Mouse (Mus musculus) neural tube, embryonic 15.5 days (tissue): ENCODE results near the gene Ubr4. TPM values are rescaled to one million over a fixed set of nuclear protein-coding genes. Genes with fewer than 3 reads are reported as not detected.

Experiments used
- ATAC-seq: fragments of 200-750 bp; cut with Nextera tagmentation; 2 replicates; pipeline ENCODE4 v1.8.0; 2017; ENCODE audit warnings: mild to moderate bottlenecking, moderate TSS enrichment, moderate library complexity; ENCODE audit not compliant: low FRiP score
- H3K27ac ChIP-seq: fragments of 300-500 bp; sonication (generic); replicated peaks from 2 replicates; pipeline ENCODE4 v1.5.1; 2015; ENCODE audit warnings: mild to moderate bottlenecking, inconsistent platforms
- H3K27me3 ChIP-seq: fragments of 300-500 bp; sonication (generic); replicated peaks from 2 replicates; pipeline ENCODE4 v1.6.1; 2015; ENCODE audit warnings: inconsistent platforms
- H3K36me3 ChIP-seq: fragments of 300-500 bp; sonication (generic); 2 replicates; pipeline ENCODE4 v1.6.1; 2015; ENCODE audit warnings: inconsistent platforms
- H3K4me1 ChIP-seq: fragments of 300-500 bp; sonication (generic); 2 replicates; pipeline ENCODE4 v1.6.1; 2015; ENCODE audit warnings: inconsistent platforms
- H3K4me2 ChIP-seq: fragments of 300-500 bp; sonication (generic); 2 replicates; pipeline ENCODE4 v1.6.1; 2015; ENCODE audit warnings: inconsistent platforms, mild to moderate bottlenecking, moderate library complexity
- H3K4me3 ChIP-seq: fragments of 300-500 bp; sonication (generic); replicated peaks from 2 replicates; pipeline ENCODE4 v1.5.1; 2015; ENCODE audit warnings: mild to moderate bottlenecking, inconsistent platforms
- H3K9ac ChIP-seq: fragments of 300-500 bp; sonication (generic); replicated peaks from 2 replicates; pipeline ENCODE4 v1.6.1; 2015; ENCODE audit warnings: mild to moderate bottlenecking, inconsistent platforms
- H3K9me3 ChIP-seq: fragments of 300-500 bp; sonication (generic); replicated peaks from 2 replicates; pipeline ENCODE4 v1.6.1; 2016; ENCODE audit warnings: inconsistent platforms
- WGBS: fragments of 180-500 bp; shearing (Covaris S2); methylation state at CpG from one replicate; pipeline ENCODE4 v1.1.7; 2015; ENCODE audit warnings: mixed read lengths; 5-methylcytosine and 5-hydroxymethylcytosine counted together
- polyA plus RNA-seq: library from polyadenylated mRNA; unstranded; fragments of >200 nt; fragmentation: Nextera tagmentation; extraction: Ambion mirVana; gene quantifications from 2 replicates; pipeline ENCODE4 v1.2.1, GENCODE M21; 2015

Gene Ubr4
- polyA plus RNA-seq, 1 experiment from 2014 or later: 82.5 TPM

- 75% methylated on average over 2 of the region's 2 CpGs for WGBS
- no peak for ATAC-seq
- Histone ChIP-seq H3K4me1 (no peaks in the 10 kb centered on the region), H3K27me3 (no peaks in the 10 kb centered on the region), H3K4me3 (no peak overlapping the region), H3K36me3 (peaks cover 94% of the 10 kb centered on the region), H3K27ac (no peak overlapping the region), H3K4me2 (no peak overlapping the region), H3K9ac (no peak overlapping the region), H3K9me3 (no peaks in the 10 kb centered on the region)
Measured at GRCm38 (mm10) chr4:139395431-139395830, 43.0 kb downstream of the Ubr4 start.

GRCm38 (mm10) chr4:139400487-139400886, 48.1 kb downstream of the Ubr4 start:
- Histone ChIP-seq H3K9ac (no peak overlapping the region), H3K4me1 (no peaks in the 10 kb centered on the region), H3K9me3 (no peaks in the 10 kb centered on the region), H3K36me3 (peaks cover 92% of the 10 kb centered on the region), H3K4me2 (no peak overlapping the region), H3K27ac (no peak overlapping the region), H3K27me3 (no peaks in the 10 kb centered on the region), H3K4me3 (no peak overlapping the region)
- no peak for ATAC-seq
- WGBS: 90% methylated on average over 5 of the region's 5 CpGs

- WGBS: 85% methylated on average over 14 of the region's 14 CpGs
- ATAC-seq: no peak
- no peak overlapping the region for H3K9ac ChIP-seq
- H3K36me3 ChIP-seq: peaks cover 95% of the 10 kb centered on the region
- no peak overlapping the region for H3K4me2 ChIP-seq
- no peaks in the 10 kb centered on the region for H3K4me1 ChIP-seq
- H3K4me3 ChIP-seq: no peak overlapping the region
- no peak overlapping the region for H3K27ac ChIP-seq
- no peaks in the 10 kb centered on the region for H3K9me3 ChIP-seq
- no peaks in the 10 kb centered on the region for H3K27me3 ChIP-seq
Measured at GRCm38 (mm10) chr4:139403214-139403613, 50.8 kb downstream of the Ubr4 start.

- WGBS: 96% methylated on average over 3 of the region's 3 CpGs
Measured at GRCm38 (mm10) chr4:139411351-139411750, 58.9 kb downstream of the Ubr4 start.

GRCm38 (mm10) chr4:139417868-139418267, 65.5 kb downstream of the Ubr4 start:
- 55% methylated on average over 1 of the region's 1 CpGs for WGBS

More at GRCm38 (mm10) chr4:139411351-139411750, 58.9 kb downstream of the Ubr4 start:
- H3K27me3 ChIP-seq: no peaks in the 10 kb centered on the region
- no peak overlapping the region for H3K4me3 ChIP-seq
- ATAC-seq: no peak
- H3K36me3 ChIP-seq: peaks cover 98% of the 10 kb centered on the region
- no peaks in the 10 kb centered on the region for H3K4me1 ChIP-seq
- no peak overlapping the region for H3K27ac ChIP-seq
- no peaks in the 10 kb centered on the region for H3K9me3 ChIP-seq
- H3K4me2 ChIP-seq: no peak overlapping the region
- H3K9ac ChIP-seq: no peak overlapping the region

GRCm38 (mm10) chr4:139421621-139422020, 69.2 kb downstream of the Ubr4 start:
- Histone ChIP-seq H3K27ac (no peak overlapping the region), H3K4me3 (no peak overlapping the region), H3K4me2 (no peak overlapping the region), H3K36me3 (peaks cover 99% of the 10 kb centered on the region), H3K9me3 (no peaks in the 10 kb centered on the region), H3K9ac (no peak overlapping the region), H3K27me3 (no peaks in the 10 kb centered on the region), H3K4me1 (no peaks in the 10 kb centered on the region)
- ATAC-seq: no peak
- WGBS: 95% methylated on average over 7 of the region's 7 CpGs

More at GRCm38 (mm10) chr4:139417868-139418267, 65.5 kb downstream of the Ubr4 start:
- no peaks in the 10 kb centered on the region for H3K27me3 ChIP-seq
- peaks cover 98% of the 10 kb centered on the region for H3K36me3 ChIP-seq
- no peak overlapping the region for H3K4me3 ChIP-seq
- no peak overlapping the region for H3K27ac ChIP-seq
- no peak for ATAC-seq
- no peaks in the 10 kb centered on the region for H3K9me3 ChIP-seq
- H3K4me2 ChIP-seq: no peak overlapping the region
- no peak overlapping the region for H3K9ac ChIP-seq
- no peaks in the 10 kb centered on the region for H3K4me1 ChIP-seq

- Histone ChIP-seq H3K36me3 (peaks cover 99% of the 10 kb centered on the region), H3K9me3 (no peaks in the 10 kb centered on the region), H3K4me2 (no peak overlapping the region), H3K4me3 (no peak overlapping the region), H3K27ac (no peak overlapping the region), H3K27me3 (no peaks in the 10 kb centered on the region), H3K4me1 (no peaks in the 10 kb centered on the region), H3K9ac (no peak overlapping the region)
- 91% methylated on average over 2 of the region's 2 CpGs for WGBS
- no peak for ATAC-seq
Measured at GRCm38 (mm10) chr4:139422409-139422808, 70.0 kb downstream of the Ubr4 start.

GRCm38 (mm10) chr4:139423270-139423669, 70.9 kb downstream of the Ubr4 start:
- Histone ChIP-seq H3K36me3 (peaks cover 99% of the 10 kb centered on the region), H3K27ac (no peak overlapping the region), H3K27me3 (no peaks in the 10 kb centered on the region), H3K4me3 (no peak overlapping the region), H3K9me3 (no peaks in the 10 kb centered on the region), H3K4me1 (no peaks in the 10 kb centered on the region), H3K4me2 (no peak overlapping the region), H3K9ac (no peak overlapping the region)
- ATAC-seq: no peak
- WGBS: 78% methylated on average over 2 of the region's 2 CpGs

GRCm38 (mm10) chr4:139430176-139430575, 77.8 kb downstream of the Ubr4 start:
- 50% methylated on average over 15 of the region's 15 CpGs for WGBS
- Histone ChIP-seq H3K27ac (no peak overlapping the region), H3K9me3 (no peaks in the 10 kb centered on the region), H3K36me3 (peaks cover 98% of the 10 kb centered on the region), H3K9ac (no peak overlapping the region), H3K4me1 (no peaks in the 10 kb centered on the region), H3K4me2 (no peak overlapping the region), H3K4me3 (no peak overlapping the region), H3K27me3 (no peaks in the 10 kb centered on the region)
- no peak for ATAC-seq

GRCm38 (mm10) chr4:139430891-139431290, 78.5 kb downstream of the Ubr4 start:
- Histone ChIP-seq H3K4me2 (no peak overlapping the region), H3K4me3 (no peak overlapping the region), H3K4me1 (no peaks in the 10 kb centered on the region), H3K9me3 (no peaks in the 10 kb centered on the region), H3K9ac (no peak overlapping the region), H3K36me3 (peaks cover 98% of the 10 kb centered on the region), H3K27ac (no peak overlapping the region), H3K27me3 (no peaks in the 10 kb centered on the region)
- 74% methylated on average over 4 of the region's 4 CpGs for WGBS
- no peak for ATAC-seq

GRCm38 (mm10) chr4:139432966-139433765, 80.8 kb downstream of the Ubr4 start:
- Histone ChIP-seq H3K27ac (peak overlapping the region; percentile 48), H3K4me3 (no peak overlapping the region), H3K4me1 (no peaks in the 10 kb centered on the region), H3K9ac (no peak overlapping the region), H3K4me2 (no peak overlapping the region), H3K36me3 (peaks cover 98% of the 10 kb centered on the region), H3K27me3 (no peaks in the 10 kb centered on the region), H3K9me3 (no peaks in the 10 kb centered on the region)
- no peak for ATAC-seq
- WGBS: 81% methylated on average over 15 of the region's 15 CpGs

GRCm38 (mm10) chr4:139441244-139441643, 88.8 kb downstream of the Ubr4 start:
- 93% methylated on average over 5 of the region's 5 CpGs for WGBS
- no peak overlapping the region for H3K9ac ChIP-seq

More at GRCm38 (mm10) chr4:139441244-139441643, 88.8 kb downstream of the Ubr4 start:
- H3K4me3 ChIP-seq: no peak overlapping the region
- no peaks in the 10 kb centered on the region for H3K4me1 ChIP-seq
- H3K27me3 ChIP-seq: no peaks in the 10 kb centered on the region
- no peak overlapping the region for H3K4me2 ChIP-seq
- no peaks in the 10 kb centered on the region for H3K9me3 ChIP-seq
- H3K36me3 ChIP-seq: peaks cover 97% of the 10 kb centered on the region
- H3K27ac ChIP-seq: no peak overlapping the region
- ATAC-seq: no peak
